ENCODE assay signal across 10 mouse cellular contexts in the genomic region with DNA sequence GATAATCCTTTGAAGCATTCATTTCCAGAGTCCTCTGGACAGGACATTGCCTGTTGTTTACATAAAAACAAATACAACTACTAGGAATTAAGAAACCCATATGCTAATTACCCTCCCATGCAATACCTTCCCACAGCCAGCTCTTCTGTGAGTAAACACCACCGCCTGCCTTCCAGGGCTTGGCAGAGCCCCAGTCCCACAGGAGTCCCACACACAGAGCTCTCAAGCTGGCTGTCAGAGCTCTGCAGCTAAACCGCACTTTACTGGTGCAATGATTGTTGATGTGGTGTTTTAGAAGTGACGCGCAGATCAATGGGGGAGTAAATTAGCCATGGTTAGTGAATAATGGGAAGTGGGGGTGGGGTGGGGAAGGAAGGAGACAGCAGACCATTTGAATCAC.
DNase-seq lines count a peak whose midpoint lies in the region; ATAC-seq and TF ChIP-seq lines count a peak whose summit lies in the region.
"Had no signal": no experiment of that assay in that cellular context is flagged by ENCODE, and none has a peak within 500 bp of the region (broad histone marks: within the 10 kb centered on the region; RNA-seq: fewer than 3 reads in every experiment).

No protein-coding gene starts in this region.

- no peaks in the 10 kb centered on the region for H3K27me3 ChIP-seq in heart, embryonic 11.5 days (ENCODE audit: control insufficient read depth, insufficient read depth, low read length)
- no peaks in the 10 kb centered on the region for H3K27me3 ChIP-seq in hindbrain, embryonic 16.5 days (replicated peaks; ENCODE audit: control insufficient read depth, insufficient read depth, low read length)
- H3K27me3 ChIP-seq in lung, embryonic 14.5 days (ENCODE audit: insufficient read depth, low read length), result no peaks in the 10 kb centered on the region
- no peaks in the 10 kb centered on the region for H3K27me3 ChIP-seq in stomach, embryonic 16.5 days (ENCODE audit: control insufficient read depth, insufficient read depth, low read length)
- H3K27me3 ChIP-seq: Patski had no signal

- no peak overlapping the region for H3K4me2 ChIP-seq in heart, embryonic 11.5 days
- no peak overlapping the region for H3K4me2 ChIP-seq in hindbrain, embryonic 16.5 days (ENCODE audit: low read length)
- H3K4me2 ChIP-seq in lung, embryonic 14.5 days, result no peak overlapping the region
- H3K4me2 ChIP-seq in stomach, embryonic 16.5 days (ENCODE audit: low read depth, low read length), result no peak overlapping the region

- TF ChIP-seq CTCF in lung, embryonic 14.5 days (IDR thresholded peaks at IDR 0.05; ENCODE audit: low read depth), result no peak

- peak; percentile 32 to 33 for DNase-seq in heart, postnatal 10 days
- DNase-seq in fat pad, adult 2 months (ENCODE audit: extremely low read depth, low read depth, low spot score), result peak; percentile 19
- DNase-seq in lung, embryonic 14.5 days, result peak; percentile 72
- no peak for DNase-seq in thymus, postnatal 36 days
- no peak for DNase-seq in spleen, postnatal 10 days (ENCODE audit: low spot score in 2 of 2)

- H3K9me3 ChIP-seq in heart, embryonic 11.5 days (replicated peaks; ENCODE audit: control insufficient read depth, low read length), result no peaks in the 10 kb centered on the region
- no peaks in the 10 kb centered on the region for H3K9me3 ChIP-seq in hindbrain, embryonic 16.5 days (ENCODE audit: control insufficient read depth, low read length)
- no peaks in the 10 kb centered on the region for H3K9me3 ChIP-seq in lung, embryonic 14.5 days (ENCODE audit: low read depth, low read length)
- H3K9me3 ChIP-seq in stomach, embryonic 16.5 days (replicated peaks; ENCODE audit: control insufficient read depth, low read length), result no peaks in the 10 kb centered on the region

- ATAC-seq in heart, embryonic 11.5 days (replicated peaks; ENCODE audit: insufficient number of reproducible peaks, low FRiP score, low TSS enrichment), result no peak
- ATAC-seq in hindbrain, embryonic 16.5 days, result peak; percentile 86
- peak; percentile 76 for ATAC-seq in lung, embryonic 14.5 days (ENCODE audit: insufficient read depth)
- no peak for ATAC-seq in stomach, embryonic 16.5 days (ENCODE audit: insufficient read depth, low FRiP score)
- ATAC-seq: Patski had no signal

- no peaks in the 10 kb centered on the region for H3K4me1 ChIP-seq in heart, embryonic 11.5 days (ENCODE audit: control insufficient read depth, insufficient read depth, low read length)
- H3K4me1 ChIP-seq in hindbrain, embryonic 16.5 days (ENCODE audit: control insufficient read depth, insufficient read depth, low read depth, low read length), result peaks cover 7% of the 10 kb centered on the region
- H3K4me1 ChIP-seq in lung, embryonic 14.5 days (ENCODE audit: insufficient read depth), result peaks cover 15% of the 10 kb centered on the region
- H3K4me1 ChIP-seq in stomach, embryonic 16.5 days (ENCODE audit: control insufficient read depth, insufficient read depth, low read length), result peaks cover 9% of the 10 kb centered on the region

- WGBS in heart, embryonic 11.5 days (ENCODE audit: insufficient replicate concordance), result 48% methylated on average over 4 of the region's 4 CpGs
- 11% methylated on average over 4 of the region's 4 CpGs for WGBS in hindbrain, embryonic 16.5 days
- 17% methylated on average over 4 of the region's 4 CpGs for WGBS in lung, embryonic 14.5 days
- WGBS in stomach, embryonic 16.5 days, result 26% methylated on average over 4 of the region's 4 CpGs

- no peak overlapping the region for H3K4me3 ChIP-seq in heart, embryonic 11.5 days (ENCODE audit: low read depth, low read length)
- H3K4me3 ChIP-seq in hindbrain, embryonic 16.5 days (ENCODE audit: low read length), result no peak overlapping the region
- H3K4me3 ChIP-seq in lung, embryonic 14.5 days (ENCODE audit: low read depth, low read length), result no peak overlapping the region
- H3K4me3 ChIP-seq in stomach, embryonic 16.5 days (replicated peaks; ENCODE audit: low read length), result no peak overlapping the region

- H3K9ac ChIP-seq in heart, embryonic 11.5 days (ENCODE audit: low read depth, low read length), result no peak overlapping the region
- no peak overlapping the region for H3K9ac ChIP-seq in hindbrain, embryonic 16.5 days (ENCODE audit: low read depth, low read length)
- no peak overlapping the region for H3K9ac ChIP-seq in lung, embryonic 14.5 days
- H3K9ac ChIP-seq in stomach, embryonic 16.5 days (ENCODE audit: low read length), result no peak overlapping the region
- H3K9ac ChIP-seq: liver, embryonic 14.5 days had no signal

- no peaks in the 10 kb centered on the region for H3K36me3 ChIP-seq in heart, embryonic 11.5 days (ENCODE audit: control insufficient read depth, insufficient read depth, low read length)
- no peaks in the 10 kb centered on the region for H3K36me3 ChIP-seq in hindbrain, embryonic 16.5 days (ENCODE audit: control insufficient read depth, insufficient read depth, low read length)
- H3K36me3 ChIP-seq in lung, embryonic 14.5 days (ENCODE audit: insufficient read depth), result no peaks in the 10 kb centered on the region
- H3K36me3 ChIP-seq in stomach, embryonic 16.5 days (ENCODE audit: control insufficient read depth, insufficient read depth, low read length), result no peaks in the 10 kb centered on the region

- no peak overlapping the region for H3K27ac ChIP-seq in heart, embryonic 11.5 days (ENCODE audit: low read depth, low read length)
- no peak overlapping the region for H3K27ac ChIP-seq in hindbrain, embryonic 16.5 days (ENCODE audit: low read depth, low read length)
- H3K27ac ChIP-seq in lung, embryonic 14.5 days (ENCODE audit: low read depth), result no peak overlapping the region
- H3K27ac ChIP-seq in stomach, embryonic 16.5 days (ENCODE audit: low read length), result 0 out of 2 replicates have a peak overlapping the region, but pooled peaks have one; percentile 15
- H3K27ac ChIP-seq: liver, embryonic 14.5 days had no signal

- intact Hi-C loops in heart, postnatal 10 days (cut with DNase I), result no loop called here

Comparison
In these comparisons a context has a peak if more than half of its experiments do, and no peak if none do; other contexts are left out.
1. DNase-seq: peak in heart, postnatal 10 days (2 of 2), fat pad, adult 2 months (single experiment) and lung, embryonic 14.5 days (single experiment); none in thymus, postnatal 36 days (0 of 2) and spleen, postnatal 10 days (0 of 2).
2. ATAC-seq: peak in hindbrain, embryonic 16.5 days (single experiment) and lung, embryonic 14.5 days (single experiment); none in heart, embryonic 11.5 days (single experiment) and stomach, embryonic 16.5 days (single experiment).